Mouse (Mus musculus) fibroblast of lung, adult 2 months (primary cell): Measurements from ENCODE around the gene Ociad2.
"Not testable (repeated sequence)": the region's sequence is repeated elsewhere in the genome, so short reads cannot be mapped to it uniquely, and the experiment has no call there.

Source experiments
- DNase-seq: peaks from one replicate; pipeline ENCODE4 v3.0.0-alpha.2; 2011; ENCODE audit warnings: low read depth

Ociad2 gene

DNA sequence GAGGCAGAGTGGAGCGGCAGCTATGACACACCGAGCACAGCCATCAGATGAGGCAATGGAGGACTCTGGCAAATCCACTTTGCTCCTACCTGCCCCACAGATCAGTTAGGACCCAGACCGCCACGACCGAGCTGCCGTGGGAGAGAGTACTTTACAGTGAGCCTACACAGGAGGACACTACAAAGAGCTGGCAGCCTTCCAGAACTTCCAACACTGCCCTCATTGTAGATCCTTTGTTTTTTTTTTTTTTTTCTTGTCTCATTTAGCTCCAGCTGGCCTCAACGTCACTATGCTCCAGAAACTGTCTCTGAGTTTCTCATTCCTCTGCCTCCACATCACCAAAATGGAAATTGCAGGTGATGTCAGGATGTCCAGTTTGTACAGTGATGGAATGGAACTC is 12.7 kb upstream of the Ociad2 start:
- no peak for DNase-seq

DNA sequence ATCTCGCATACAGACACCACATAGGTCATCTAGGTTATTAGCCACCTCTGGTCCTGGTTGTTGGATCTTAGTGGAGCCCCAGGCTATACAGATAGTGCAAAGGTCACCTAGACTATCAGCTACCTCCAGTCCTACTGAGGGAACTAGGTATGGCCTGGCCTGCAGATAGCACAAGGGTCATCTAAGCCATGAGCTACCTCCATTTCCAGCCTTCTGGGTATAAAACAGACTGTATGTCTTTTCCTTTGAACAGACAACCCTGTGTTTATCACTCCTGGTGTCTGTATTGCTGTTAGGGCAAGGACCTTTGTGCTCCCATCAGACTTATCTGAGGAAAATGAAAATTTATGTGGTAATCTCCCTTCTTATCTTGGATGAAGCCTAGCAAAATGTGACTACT is 11.0 kb upstream of the Ociad2 start:
- DNase-seq, result no peak

DNA sequence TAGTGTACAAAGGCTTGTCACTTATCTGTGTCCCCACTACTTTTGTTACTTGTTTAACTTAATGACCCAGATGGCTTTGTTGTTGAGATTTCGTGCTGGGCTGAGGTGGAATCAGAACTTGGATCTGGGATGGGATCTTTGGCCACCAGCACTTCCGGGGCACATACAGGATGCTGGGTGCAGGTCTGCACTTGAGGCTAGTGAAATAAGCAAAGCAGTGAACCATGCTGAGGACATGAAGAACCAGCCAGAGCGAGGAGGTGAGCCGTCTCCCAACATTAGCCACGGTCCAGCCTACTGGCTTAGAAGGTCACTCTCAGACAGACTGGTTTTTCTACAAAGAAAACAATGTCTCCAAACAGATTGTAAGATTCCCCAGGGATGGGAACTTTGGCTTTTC is 8.7 kb upstream of the Ociad2 start:
- no peak for DNase-seq

DNA sequence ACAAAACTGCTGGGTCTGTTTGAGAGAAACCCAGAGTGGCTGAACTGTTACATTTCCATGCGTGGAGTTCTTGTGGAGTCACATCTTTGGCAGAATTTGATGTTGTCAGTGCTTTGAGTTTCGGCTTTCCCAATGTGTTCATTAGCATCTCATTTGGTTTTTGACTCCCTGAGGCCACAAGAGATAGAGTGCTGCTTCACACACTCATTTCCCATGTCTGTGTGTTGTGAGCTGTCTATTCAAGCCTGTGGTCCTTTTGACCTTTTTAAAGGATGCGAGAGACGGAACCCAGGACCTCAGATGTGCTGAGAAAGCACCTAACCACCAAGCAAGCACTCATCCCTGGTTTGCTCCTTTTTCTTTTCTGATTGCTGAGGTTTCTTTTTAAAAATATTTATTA is 4.4 kb upstream of the Ociad2 start:
- no peak for DNase-seq

DNA sequence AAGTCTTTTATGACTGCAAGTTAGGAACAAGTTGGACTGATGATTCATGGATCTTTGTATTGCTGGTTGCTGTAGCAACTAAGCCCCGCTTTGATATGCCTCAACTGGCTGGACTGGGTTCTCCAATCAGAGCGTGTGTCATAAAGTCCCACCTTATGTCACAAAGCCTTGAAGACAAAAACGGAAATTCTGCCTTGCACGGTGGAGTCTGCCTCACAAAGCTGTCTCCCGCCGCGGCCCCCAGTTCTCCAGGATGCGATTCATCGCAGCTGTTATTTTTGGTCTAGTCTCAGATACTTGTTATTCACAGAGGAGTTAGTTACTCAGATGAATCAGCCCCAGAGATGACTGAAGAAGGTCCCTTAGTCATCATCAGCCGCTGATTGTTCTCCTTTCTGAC is 3.5 kb upstream of the Ociad2 start:
- peak; percentile 32 for DNase-seq

DNA sequence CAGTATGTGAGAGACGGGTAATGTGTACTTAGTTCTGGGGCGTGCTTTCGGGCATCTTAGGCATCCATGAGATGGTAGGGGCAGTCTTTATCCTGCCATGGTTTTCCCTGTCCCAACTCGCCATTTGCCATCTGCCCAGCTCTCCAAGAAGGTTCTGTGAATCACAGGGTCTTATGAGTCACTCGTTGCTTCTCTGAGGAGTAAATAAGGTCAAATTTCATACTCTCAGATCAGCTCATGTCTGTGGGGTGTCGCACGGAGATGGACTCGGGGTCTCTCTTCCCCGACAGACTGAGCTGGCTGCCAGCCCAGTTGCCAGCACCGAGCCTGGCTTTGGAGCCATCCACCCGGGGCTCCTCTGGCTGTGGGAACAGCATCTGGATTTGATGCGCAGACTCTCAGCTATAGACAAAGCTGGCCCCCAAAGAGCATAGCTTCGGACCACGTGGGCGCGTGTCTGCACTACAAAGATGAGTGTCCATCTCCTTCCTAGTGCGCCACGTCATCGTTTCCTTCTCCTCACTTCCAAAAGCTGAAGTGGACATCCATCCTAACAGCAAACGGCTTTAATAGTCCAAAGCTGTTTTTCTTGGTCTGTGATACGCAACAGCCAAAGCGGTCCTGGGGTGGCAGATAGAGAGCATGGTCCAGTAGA is 2.0 kb upstream of the Ociad2 start:
- no peak for DNase-seq

DNA sequence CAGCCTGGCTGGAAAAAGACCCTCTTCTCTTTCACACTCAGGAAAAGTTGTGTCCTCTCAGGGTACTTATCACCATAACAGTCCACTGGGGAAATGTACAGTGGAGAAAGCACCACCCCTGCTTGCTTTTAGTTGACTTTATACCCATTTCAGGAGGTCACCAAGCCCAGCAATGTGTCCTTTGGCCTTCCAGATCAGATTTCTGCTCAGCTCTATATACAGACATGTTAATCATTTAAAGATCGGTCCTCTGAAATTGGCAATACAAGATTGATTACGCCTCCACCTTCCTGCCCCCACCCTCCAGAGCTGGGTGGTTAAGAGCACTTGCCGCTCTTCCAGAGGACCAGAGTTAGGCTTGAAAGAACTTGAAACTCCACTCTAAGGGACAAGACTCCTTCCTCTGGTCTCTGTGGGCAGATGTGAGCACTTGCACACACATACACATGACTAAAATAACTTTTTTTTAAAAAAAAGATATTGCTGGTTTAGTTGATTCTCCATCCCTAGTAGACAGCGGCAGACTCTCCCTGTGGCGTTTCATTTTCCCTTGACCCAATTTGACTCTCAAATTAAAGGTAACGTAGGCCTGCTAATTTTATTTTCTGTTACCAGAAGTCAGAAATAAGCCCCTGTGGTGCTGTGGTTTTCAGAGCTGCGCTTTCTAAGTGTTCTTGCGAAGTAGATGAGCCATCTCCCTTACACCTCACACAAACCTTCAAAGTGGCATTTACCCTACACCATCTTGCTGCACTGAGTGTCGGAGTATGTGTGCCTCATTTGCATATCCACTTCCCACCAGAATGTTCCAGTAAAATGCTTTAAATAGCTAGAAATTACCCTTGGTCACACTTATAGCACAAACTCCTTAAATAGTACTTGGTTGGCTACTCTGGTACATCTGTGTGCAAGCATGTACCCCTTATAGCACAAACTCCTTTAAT is 777 bp downstream of the Ociad2 start:
- no peak for DNase-seq

DNA sequence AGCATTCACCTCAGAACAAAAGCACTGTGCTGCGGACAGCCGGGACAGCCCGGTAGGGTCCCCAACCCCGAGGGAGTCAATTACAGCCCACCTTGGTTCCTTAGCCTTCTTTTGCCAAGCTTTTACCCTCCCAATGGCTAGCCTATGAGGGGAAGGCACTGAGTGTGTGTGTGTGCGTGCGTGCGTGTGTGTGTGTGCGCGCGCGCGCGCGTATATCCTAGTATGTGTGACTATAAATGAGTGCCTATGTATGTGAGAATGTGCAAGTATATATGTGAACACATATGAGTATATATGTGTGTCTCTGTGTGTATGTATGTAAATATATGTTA is 2.0 kb downstream of the Ociad2 start:
- DNase-seq, result no peak

DNA sequence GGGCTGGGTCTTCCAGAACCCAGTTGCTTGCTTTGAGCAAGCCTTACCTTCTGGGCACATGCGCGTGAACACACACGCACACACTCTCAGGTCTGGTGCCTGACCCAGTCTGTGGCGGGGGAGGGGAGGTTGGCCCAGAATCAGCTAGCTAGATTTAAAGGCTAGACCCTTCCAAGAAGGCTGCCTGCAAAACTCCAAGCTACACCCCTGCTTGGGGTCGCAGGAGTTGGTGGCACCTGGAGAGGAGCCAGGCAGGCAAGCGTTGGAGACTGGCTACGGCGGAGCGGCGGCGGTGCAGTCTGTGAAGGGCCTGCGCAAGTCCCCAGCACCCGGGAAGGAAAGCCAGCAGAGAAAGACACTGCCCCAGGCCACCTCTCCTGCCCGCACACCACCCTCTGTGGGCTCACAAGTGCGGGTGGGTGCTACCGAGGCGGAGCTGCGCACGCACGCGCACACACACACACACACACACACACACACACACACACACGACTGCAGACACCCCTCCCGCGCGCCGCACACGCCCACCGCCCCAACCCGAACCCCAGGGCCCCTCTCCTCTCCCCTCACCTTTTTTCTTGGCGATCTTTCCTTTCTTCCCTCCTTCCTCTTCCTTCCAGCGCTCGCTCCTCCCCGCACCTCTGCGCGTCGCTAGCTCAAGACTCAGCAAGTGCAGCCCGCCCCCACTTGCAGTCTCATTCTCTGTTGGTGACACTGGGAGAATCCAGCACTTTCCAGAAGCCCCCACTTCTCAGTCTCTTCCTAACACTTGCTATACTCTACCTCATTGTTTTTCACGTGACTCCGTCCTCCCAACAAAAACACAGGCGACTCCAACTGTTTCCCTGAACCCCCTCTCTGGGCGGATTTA is 2.6 kb downstream of the Ociad2 start:
- no peak for DNase-seq

DNA sequence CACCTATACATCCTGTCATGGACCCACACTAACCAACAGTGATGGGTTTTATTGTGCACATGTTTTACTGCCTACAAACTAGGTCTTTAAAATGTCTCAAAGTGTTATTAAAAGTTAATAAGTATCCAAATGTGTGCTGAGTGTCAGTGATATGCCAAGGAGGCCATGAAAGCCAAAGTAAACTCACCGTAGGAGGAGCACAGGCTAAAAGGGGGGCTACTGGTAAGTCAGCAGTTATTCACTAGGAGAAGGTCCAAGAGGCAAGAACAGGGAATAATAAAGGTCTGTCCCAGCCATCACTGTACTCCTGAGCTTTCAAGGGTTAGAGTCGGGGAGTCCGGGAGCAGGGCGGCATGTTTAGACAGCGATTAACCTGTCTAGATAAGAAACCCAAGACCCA is 4.4 kb downstream of the Ociad2 start:
- no peak for DNase-seq

DNA sequence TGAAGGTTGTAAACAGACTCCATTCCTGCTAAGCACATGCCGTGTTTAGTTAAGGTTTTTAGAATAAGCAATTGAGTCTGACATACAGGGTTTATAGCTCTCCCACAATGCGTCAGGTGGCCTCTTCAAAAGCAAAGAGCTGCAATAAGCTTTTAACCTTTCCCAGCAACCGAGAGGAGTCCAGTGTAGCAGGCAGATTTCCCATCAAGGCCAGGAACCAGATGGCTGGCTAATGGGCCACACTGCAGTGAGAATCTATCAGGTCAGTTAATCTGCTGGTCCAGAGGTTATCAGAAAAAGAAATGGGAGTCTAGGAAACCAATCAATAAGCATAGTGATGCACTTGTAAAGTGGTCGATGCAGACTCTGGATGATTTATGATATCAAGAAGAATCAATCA is 9.8 kb downstream of the Ociad2 start:
- DNase-seq, result no peak

DNA sequence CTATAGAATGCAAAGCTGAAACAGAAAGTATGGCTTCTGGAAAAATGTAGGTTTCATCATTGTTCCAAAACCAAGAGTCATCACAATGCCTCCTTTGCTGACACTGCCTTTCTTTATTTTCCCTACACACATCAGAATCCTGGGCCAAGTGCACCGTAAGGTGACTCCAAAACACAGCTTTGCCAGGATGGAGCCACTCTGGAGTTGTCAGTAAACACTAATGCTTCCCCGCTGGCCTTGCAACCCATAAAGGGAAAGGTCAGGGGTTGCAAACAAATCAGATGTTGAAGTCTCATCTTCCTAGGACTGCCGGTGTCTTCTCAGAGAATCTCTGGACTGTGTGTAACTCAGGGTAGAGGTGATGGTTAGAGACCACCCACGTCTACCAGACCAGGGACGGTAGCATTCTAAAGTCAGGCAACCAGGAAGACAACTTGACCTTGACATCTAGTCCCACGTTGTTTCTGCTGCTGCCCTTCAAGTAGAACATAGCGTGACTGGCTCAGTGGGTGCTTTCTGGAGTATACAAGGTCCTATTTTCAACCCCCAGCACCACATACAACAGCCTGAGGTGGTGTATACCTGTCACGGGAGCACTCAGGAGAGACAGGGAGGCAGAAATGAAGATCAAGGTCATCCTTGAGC is 16.2 kb downstream of the Ociad2 start:
- no peak for DNase-seq

DNA sequence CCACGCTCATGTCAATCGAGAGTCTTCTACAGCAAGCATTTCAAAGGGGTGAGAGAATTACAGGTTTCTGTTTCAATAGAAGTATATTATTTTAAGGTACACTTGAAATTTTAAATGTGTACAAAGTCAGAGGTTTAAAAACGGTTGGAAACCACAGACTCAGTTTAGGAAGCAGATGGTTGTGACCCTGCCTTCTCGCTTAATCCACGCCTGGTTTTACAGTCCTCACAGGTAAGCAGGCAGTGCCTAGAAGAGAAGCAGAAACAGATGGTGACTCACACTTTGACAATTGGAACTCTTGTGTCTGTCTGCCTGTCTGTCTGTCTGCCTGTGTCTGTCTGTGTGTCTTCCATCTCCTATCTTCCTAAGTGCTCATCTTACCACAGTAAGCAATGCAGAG is 17.2 kb downstream of the Ociad2 start:
- DNase-seq, result no peak

DNA sequence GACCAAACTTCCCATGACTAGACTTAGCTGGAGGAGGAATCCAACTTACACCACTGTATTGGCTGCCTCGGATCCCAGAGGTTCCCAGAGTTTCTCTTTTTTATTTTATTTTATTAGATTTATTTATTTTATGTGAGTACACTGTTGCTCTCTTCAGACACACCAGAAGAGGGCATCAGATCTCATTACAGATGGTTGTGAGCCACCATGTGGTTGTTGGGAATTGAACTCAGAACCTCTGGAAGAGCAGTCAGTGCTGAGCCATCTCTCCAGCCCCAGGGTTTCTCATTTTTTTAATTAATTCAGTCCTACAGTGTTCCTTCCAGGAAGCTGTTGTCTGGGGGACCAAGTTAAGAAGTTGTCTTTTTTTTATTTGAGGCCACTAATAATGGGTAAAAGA is 18.1 kb downstream of the Ociad2 start:
- DNase-seq, result not testable (repeated sequence)

DNA sequence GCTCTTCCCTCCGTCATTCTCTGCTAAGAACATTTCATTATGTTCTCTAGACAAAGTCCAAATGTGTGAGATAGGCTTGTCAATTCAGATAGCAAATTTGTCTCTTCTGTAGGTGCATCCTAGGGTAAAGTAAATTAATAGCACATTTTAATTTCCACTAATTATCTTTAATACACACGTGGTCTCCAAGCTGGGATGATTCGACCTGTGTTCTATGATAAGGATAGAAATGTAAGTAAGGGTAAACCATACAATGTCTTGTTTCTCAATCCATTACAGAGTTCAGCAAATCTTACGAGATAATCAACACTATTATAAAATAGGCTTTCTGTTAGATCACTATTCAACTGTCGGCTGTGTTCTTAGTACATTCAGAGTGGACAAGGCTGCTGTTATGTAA is 21.5 kb downstream of the Ociad2 start:
- DNase-seq, result no peak

DNA sequence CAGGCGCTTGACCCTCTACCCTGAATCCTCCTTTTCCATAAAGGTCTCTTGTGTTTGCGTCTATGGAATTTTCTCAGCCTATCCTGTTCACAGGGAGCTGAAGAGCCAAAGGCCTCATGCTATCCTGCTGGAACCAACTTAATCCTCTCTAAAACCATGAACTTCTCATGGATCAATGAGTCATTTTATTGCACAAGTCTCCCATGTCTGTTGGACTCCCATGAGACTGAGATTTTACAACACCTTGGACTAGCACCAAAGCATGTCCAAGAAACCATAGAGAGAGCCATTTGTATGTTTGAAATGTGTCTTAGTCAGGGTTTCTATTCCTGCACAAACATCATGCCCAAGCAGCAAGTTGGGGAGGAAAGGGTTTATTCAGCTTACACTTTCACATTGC is 26.2 kb downstream of the Ociad2 start:
- no peak for DNase-seq

DNA sequence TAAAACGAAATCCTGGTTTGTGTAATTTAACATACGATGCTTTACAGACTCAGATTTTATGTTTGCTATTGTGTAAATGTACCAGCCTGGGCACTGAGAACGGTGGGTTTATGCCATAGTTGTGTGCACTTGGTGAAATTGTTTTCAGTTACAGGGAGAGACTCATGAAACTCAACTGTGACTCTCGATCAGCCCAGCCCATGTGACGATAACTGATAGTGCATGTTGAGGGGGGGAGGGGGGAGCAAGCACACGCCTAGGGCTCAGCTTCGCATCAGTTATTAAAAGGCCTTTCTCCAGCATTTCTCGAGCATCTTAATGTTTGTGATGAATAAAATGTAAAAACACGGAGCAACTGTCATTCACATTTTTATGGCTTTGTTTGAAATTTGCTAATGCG is 27.2 kb downstream of the Ociad2 start:
- DNase-seq, result no peak

DNA sequence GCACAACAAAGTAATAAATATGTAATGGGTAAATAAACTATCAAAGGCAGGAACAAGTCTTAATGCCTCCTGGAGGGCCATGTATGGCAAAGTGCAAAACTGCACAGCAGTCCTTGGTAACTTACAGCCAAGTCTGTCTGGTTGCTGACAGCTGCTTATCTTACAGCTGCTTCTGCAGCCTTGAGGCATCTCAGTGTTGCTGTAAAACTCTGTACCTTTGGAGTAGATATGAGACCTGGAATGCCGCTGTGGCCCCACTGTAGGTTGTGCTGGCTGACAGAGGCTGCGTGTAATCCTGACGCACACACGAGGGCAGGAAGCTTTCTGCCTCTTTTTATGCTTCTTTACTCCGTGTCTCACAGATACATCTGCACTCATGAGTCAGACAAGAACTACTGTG is 29.4 kb downstream of the Ociad2 start:
- DNase-seq, result no peak

DNA sequence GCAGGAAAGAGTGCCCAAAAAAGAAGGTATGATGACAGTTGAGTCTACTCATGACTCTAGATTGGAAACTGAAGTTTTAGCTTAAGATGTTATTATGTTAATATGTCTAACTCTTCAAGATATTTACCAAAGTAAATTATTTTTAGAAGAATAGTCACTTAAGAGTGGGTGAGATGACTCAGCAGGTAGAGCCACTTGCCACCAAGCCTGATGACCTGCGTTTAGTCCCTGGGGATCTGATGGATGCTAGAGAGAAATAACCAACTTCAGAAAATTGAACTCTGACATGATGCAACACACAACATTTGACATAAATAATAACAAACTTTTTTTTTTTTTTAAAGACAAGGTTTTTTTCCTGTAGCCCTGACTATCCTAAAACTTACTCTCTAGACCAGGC is 30.4 kb downstream of the Ociad2 start:
- no peak for DNase-seq

DNA sequence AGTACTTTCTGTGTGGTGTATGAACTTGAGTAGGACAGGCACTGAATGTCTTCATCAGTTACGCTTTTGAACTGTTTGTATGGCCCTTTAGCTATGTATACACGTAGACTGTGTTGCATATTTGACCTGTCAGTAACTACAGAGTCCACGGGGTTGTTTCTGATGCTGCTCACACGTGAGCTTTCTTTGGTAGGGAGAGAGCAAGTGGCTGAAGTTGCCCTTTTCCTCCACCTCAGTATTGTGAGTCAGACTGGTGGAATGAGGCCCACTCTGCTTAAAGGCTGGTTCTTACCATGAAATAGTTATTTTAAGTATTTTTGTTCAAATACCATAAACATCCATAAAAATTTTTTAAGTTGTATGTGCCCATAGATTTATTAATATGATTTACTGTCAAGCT is 31.3 kb downstream of the Ociad2 start:
- DNase-seq, result no peak

DNA sequence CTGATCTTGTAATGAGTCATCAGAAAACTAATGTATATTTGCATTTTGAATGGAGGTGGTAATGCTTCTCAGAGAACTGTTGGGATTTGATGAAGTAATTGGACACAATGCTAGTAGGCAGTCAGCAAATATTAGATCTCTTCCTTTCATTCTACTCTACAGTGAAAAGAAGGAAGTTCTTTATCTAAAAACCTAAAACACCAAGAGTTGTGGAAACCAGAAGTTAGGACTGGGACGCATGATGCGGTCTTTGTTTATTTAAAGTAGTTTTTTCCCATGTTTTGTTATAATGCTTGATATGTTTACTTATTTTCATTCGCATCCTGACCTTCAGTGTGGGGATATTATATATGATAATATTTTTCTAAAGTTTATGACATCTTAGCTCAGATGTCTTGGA is 33.5 kb downstream of the Ociad2 start:
- DNase-seq, result no peak

DNA sequence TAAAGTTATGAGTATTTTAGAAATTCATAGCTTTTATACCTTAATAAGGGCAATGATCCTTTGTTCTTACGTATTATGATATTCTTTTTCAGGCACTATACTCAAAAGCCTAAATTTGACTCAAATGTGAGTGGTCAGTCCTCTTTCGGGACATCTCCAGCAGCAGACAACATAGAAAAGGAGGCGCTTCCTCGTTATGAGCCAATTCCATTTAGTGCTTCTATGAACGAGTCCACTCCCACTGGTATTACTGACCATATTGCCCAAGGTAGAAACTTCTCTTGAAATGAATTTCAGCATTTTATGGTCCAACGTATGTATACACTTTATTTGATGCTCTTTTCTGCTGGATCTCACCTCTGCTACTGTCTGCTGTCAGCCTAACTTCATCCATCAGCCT is 34.3 kb downstream of the Ociad2 start:
- DNase-seq, result no peak
